Mouse (Mus musculus): ENCODE data around the gene Col5a3.

The Col5a3 gene

GRCm38 (mm10) chr9:20805706-20806105 lies 9.2 kb downstream of the Col5a3 start:
- no peak for DNase-seq (ENCODE audit: low read depth, low spot score)

GRCm38 (mm10) chr9:20805159-20805495 lies 9.7 kb downstream of the Col5a3 start:
- no peak for DNase-seq (ENCODE audit: low read depth, low spot score)

- DNase-seq (ENCODE audit: low read depth, low spot score) = peak; percentile 11
Measured at GRCm38 (mm10) chr9:20804266-20805158, 10.4 kb downstream of the Col5a3 start.

- DNase-seq (ENCODE audit: low read depth, low spot score) = no peak
Measured at GRCm38 (mm10) chr9:20794108-20794806, 20.6 kb downstream of the Col5a3 start.

- no peak for DNase-seq (ENCODE audit: low read depth, low spot score)
Measured at GRCm38 (mm10) chr9:20790345-20790744, 24.5 kb downstream of the Col5a3 start.

- no peak for DNase-seq (ENCODE audit: low read depth, low spot score)
Measured at GRCm38 (mm10) chr9:20789651-20790050, 25.2 kb downstream of the Col5a3 start.

GRCm38 (mm10) chr9:20787992-20788391 lies 26.9 kb downstream of the Col5a3 start:
- no peak for DNase-seq (ENCODE audit: low read depth, low spot score)

- no peak for DNase-seq (ENCODE audit: low read depth, low spot score)
Measured at GRCm38 (mm10) chr9:20785055-20785454, 29.8 kb downstream of the Col5a3 start.

- DNase-seq (ENCODE audit: low read depth, low spot score) = no peak
Measured at GRCm38 (mm10) chr9:20781286-20781685, 33.6 kb downstream of the Col5a3 start.

- no peak for DNase-seq (ENCODE audit: low read depth, low spot score)
Measured at GRCm38 (mm10) chr9:20765274-20765673, 49.6 kb downstream of the Col5a3 start.

- DNase-seq (ENCODE audit: low read depth, low spot score) = no peak
Measured at GRCm38 (mm10) chr9:20763099-20763498, 51.8 kb downstream of the Col5a3 start.

- DNase-seq (ENCODE audit: low read depth, low spot score) = no peak
Measured at GRCm38 (mm10) chr9:20762197-20762961, 52.5 kb downstream of the Col5a3 start.

GRCm38 (mm10) chr9:20761388-20761787 lies 53.5 kb downstream of the Col5a3 start:
- DNase-seq (ENCODE audit: low read depth, low spot score) = no peak

- DNase-seq (ENCODE audit: low read depth, low spot score) = no peak
Measured at GRCm38 (mm10) chr9:20760813-20761212, 54.1 kb downstream of the Col5a3 start.

GRCm38 (mm10) chr9:20758896-20759295 lies 56.0 kb downstream of the Col5a3 start:
- DNase-seq (ENCODE audit: low read depth, low spot score) = no peak

- no peak for DNase-seq (ENCODE audit: low read depth, low spot score)
Measured at GRCm38 (mm10) chr9:20758243-20758642, 56.6 kb downstream of the Col5a3 start.

GRCm38 (mm10) chr9:20757087-20757955 lies 57.5 kb downstream of the Col5a3 start:
- peak; percentile 50 for DNase-seq (ENCODE audit: low read depth, low spot score)

- no peak for DNase-seq (ENCODE audit: low read depth, low spot score)
Measured at GRCm38 (mm10) chr9:20756081-20756700, 58.7 kb downstream of the Col5a3 start.

- no peak for DNase-seq (ENCODE audit: low read depth, low spot score)
Measured at GRCm38 (mm10) chr9:20754335-20754734, 60.5 kb downstream of the Col5a3 start.

GRCm38 (mm10) chr9:20751477-20752029 lies 63.3 kb downstream of the Col5a3 start:
- DNase-seq (ENCODE audit: low read depth, low spot score) = no peak
